In the genomic region with DNA sequence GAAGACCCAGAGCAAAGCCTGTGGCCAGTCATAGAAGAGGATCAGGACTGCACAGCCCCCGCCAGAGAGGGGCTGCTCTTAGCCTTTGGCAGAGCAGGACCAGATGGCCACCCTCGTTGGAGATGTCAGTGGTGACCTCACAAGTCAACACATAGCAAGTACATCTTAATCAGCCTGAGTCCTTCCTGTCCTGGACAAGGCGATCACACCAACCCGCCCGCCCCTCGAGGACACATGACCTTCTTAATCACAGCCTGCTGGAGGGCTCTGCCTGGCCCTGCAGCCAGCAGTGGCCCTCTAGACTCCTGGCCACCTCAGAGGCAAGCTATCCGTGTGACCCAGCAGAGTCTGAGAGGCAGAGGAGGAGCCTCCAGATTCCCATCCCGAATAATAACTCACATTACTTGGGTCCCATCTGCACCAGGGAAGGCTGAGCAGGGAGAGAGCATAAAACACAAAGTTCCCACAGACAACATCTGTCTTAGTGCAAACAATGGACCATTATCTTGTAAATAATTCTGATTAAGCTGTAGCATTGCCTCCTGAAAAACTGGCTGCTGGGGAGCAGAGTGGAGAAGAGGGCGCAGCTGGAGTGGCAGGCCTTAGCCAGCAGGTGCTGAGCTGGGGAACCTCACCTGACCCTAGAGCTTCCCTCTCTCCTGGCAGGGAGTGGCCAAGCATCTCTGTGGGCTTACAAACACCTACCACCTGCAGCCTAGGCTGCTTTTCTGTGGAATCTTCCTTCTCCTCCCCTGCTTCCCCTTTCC, we compare ENCODE assay signal across 15 mouse cellular contexts.
A peak's percentile ranks its signal among the peaks of the same experiment; 100 is the strongest.
DNase-seq lines count a peak whose midpoint lies in the region; ATAC-seq and TF ChIP-seq lines count a peak whose summit lies in the region.
"Had no signal": no experiment of that assay in that cellular context is flagged by ENCODE, and none has a peak within 500 bp of the region (broad histone marks: within the 10 kb centered on the region; RNA-seq: fewer than 3 reads in every experiment).

No protein-coding gene starts in this region.

- H3K27ac ChIP-seq in hindbrain, embryonic 11.5 days (ENCODE audit: low read depth, low read length): no peak overlapping the region
- no peak overlapping the region for H3K27ac ChIP-seq in hindbrain, embryonic 12.5 days
- H3K27ac ChIP-seq in intestine, embryonic 16.5 days (ENCODE audit: low read length): no peak overlapping the region
- H3K27ac ChIP-seq: kidney, postnatal 0 days had no signal

- no peak for DNase-seq in hindbrain, embryonic 11.5 days (ENCODE audit: low spot score)
- peak; percentile 55 for DNase-seq in brain, adult 2 months (ENCODE audit: low read depth, low spot score)
- DNase-seq in gastrocnemius, postnatal 36 days: no peak
- DNase-seq: adrenal gland, postnatal 10 days; gastrocnemius, postnatal 14 days; layer of hippocampus, postnatal 36 days; liver had no signal

- no peaks in the 10 kb centered on the region; the same call in 1 of the 2 replicates for H3K4me1 ChIP-seq in hindbrain, embryonic 11.5 days (replicated peaks; ENCODE audit: control insufficient read depth, insufficient read depth, low read length)
- H3K4me1 ChIP-seq in hindbrain, embryonic 12.5 days: peaks cover 16% of the 10 kb centered on the region
- peaks cover 73% of the 10 kb centered on the region for H3K4me1 ChIP-seq in E14TG2a.4 (replicated peaks; ENCODE audit: low read depth, low read length)
- 0 out of 2 replicates have a peak, but pooled peaks cover 2% of the 10 kb centered on the region for H3K4me1 ChIP-seq in intestine, embryonic 16.5 days (ENCODE audit: control insufficient read depth, insufficient read depth, low read length)

- H3K27me3 ChIP-seq in hindbrain, embryonic 11.5 days (ENCODE audit: control insufficient read depth, insufficient read depth, low read length): no peaks in the 10 kb centered on the region
- H3K27me3 ChIP-seq in hindbrain, embryonic 12.5 days: no peaks in the 10 kb centered on the region
- H3K27me3 ChIP-seq in E14TG2a.4 (ENCODE audit: insufficient read depth, low read length): no peaks in the 10 kb centered on the region
- no peaks in the 10 kb centered on the region for H3K27me3 ChIP-seq in intestine, embryonic 16.5 days (replicated peaks; ENCODE audit: control insufficient read depth, insufficient read depth, low read length)
- H3K27me3 ChIP-seq: Patski had no signal

- TF ChIP-seq CTCF in E14TG2a.4 (conservative IDR thresholded peaks at IDR 0.05; ENCODE audit: low read length): 0 out of 2 replicates have a peak, but pooled peaks have one; percentile 15

- WGBS in hindbrain, embryonic 11.5 days: 40% methylated on average over 9 of the region's 9 CpGs
- 30% methylated on average over 9 of the region's 9 CpGs for WGBS in hindbrain, embryonic 12.5 days
- WGBS in intestine, embryonic 16.5 days: 43% methylated on average over 9 of the region's 9 CpGs

- ATAC-seq in hindbrain, embryonic 11.5 days (ENCODE audit: low FRiP score): peak; percentile 35; the same call in 1 of the 2 replicates
- ATAC-seq in hindbrain, embryonic 12.5 days (ENCODE audit: low FRiP score): no peak
- peak; percentile 26; the same call in 1 of the 2 replicates for ATAC-seq in intestine, embryonic 16.5 days
- ATAC-seq in erythroblast, adult 5-6 weeks (replicated peaks; ENCODE audit: low FRiP score, poor library complexity, severe bottlenecking): no peak
- no peak for ATAC-seq in inflammation-experienced regulatory T-cells, adult 6 months
- ATAC-seq: lung, postnatal 0 days; Patski had no signal

- intact Hi-C loops in gastrocnemius, postnatal 36 days (cut with DNase I): no loop called here

- no peak overlapping the region for H3K4me2 ChIP-seq in hindbrain, embryonic 11.5 days (replicated peaks; ENCODE audit: low read depth, low read length)
- H3K4me2 ChIP-seq in hindbrain, embryonic 12.5 days (replicated peaks): no peak overlapping the region
- no peak overlapping the region for H3K4me2 ChIP-seq in intestine, embryonic 16.5 days (ENCODE audit: low read depth, low read length)

- no peaks in the 10 kb centered on the region for H3K9me3 ChIP-seq in hindbrain, embryonic 11.5 days (ENCODE audit: control insufficient read depth, low read length)
- H3K9me3 ChIP-seq in hindbrain, embryonic 12.5 days (replicated peaks): no peaks in the 10 kb centered on the region
- H3K9me3 ChIP-seq in E14TG2a.4 (ENCODE audit: low read length): no peaks in the 10 kb centered on the region
- H3K9me3 ChIP-seq in intestine, embryonic 16.5 days (ENCODE audit: control insufficient read depth, low read length): no peaks in the 10 kb centered on the region

- H3K9ac ChIP-seq in hindbrain, embryonic 11.5 days (ENCODE audit: low read depth, low read length): no peak overlapping the region
- H3K9ac ChIP-seq in hindbrain, embryonic 12.5 days: no peak overlapping the region
- no peak overlapping the region for H3K9ac ChIP-seq in intestine, embryonic 16.5 days (ENCODE audit: low read depth, low read length)

- no peaks in the 10 kb centered on the region for H3K36me3 ChIP-seq in hindbrain, embryonic 11.5 days (ENCODE audit: control insufficient read depth, insufficient read depth, low read length)
- no peaks in the 10 kb centered on the region for H3K36me3 ChIP-seq in hindbrain, embryonic 12.5 days
- no peaks in the 10 kb centered on the region for H3K36me3 ChIP-seq in E14TG2a.4 (ENCODE audit: insufficient read depth, low read length)
- no peaks in the 10 kb centered on the region for H3K36me3 ChIP-seq in intestine, embryonic 16.5 days (ENCODE audit: control insufficient read depth, insufficient read depth, low read length)

- H3K4me3 ChIP-seq in hindbrain, embryonic 11.5 days (ENCODE audit: low read depth, low read length): no peak overlapping the region
- H3K4me3 ChIP-seq in hindbrain, embryonic 12.5 days: no peak overlapping the region
- H3K4me3 ChIP-seq in E14TG2a.4 (replicated peaks; ENCODE audit: low read length): peak overlapping the region; percentile 32; the same call in 1 of the 2 replicates
- H3K4me3 ChIP-seq in intestine, embryonic 16.5 days (ENCODE audit: low read length): no peak overlapping the region

Comparison
In these comparisons a context has a peak if more than half of its experiments do, and no peak if none do; other contexts are left out.
1. ATAC-seq: peak in hindbrain, embryonic 11.5 days (single experiment) and intestine, embryonic 16.5 days (single experiment); none in hindbrain, embryonic 12.5 days (single experiment), erythroblast, adult 5-6 weeks (single experiment) and inflammation-experienced regulatory T-cells, adult 6 months (single experiment).